Mouse (Mus musculus): ENCODE measurements at regions not wholly inside any gene's neighbourhood (a gene's known extent, or its start where the extent isn't known, plus 50 kb on each side); places are given as distances from the start of the nearest gene placed in this dataset.

DNA sequence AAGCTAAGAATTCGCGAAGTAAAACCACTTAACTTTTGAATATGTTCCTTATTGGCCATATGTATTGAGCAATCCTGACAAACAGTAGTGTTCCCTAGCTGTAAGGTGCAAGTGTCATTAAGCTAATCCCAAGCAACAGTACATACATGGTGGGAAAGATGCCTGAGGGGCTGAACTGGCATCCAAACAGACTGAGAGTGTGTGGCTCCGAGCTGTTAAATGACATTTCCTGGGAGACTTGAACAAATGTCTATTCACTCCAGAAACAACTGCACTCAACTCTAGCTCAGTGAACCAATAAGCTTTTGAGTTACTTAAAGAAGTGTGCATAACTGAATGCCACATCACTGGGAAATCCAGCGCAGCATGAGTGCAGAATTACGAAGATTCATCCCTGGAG is 335.4 kb downstream of the Klf6 start:
- ATAC-seq (ENCODE audit: low FRiP score), result no peak
- Histone ChIP-seq H3K36me3 (no peaks in the 10 kb centered on the region), H3K27ac (no peak overlapping the region), H3K9ac (no peak overlapping the region), H3K4me3 (no peak overlapping the region), H3K27me3 (no peaks in the 10 kb centered on the region), H3K4me2 (replicated peaks) (no peak overlapping the region), H3K9me3 (replicated peaks) (no peaks in the 10 kb centered on the region), H3K4me1 (peaks cover 6% of the 10 kb centered on the region)
- 75% methylated on average over 5 of the region's 5 CpGs for WGBS

DNA sequence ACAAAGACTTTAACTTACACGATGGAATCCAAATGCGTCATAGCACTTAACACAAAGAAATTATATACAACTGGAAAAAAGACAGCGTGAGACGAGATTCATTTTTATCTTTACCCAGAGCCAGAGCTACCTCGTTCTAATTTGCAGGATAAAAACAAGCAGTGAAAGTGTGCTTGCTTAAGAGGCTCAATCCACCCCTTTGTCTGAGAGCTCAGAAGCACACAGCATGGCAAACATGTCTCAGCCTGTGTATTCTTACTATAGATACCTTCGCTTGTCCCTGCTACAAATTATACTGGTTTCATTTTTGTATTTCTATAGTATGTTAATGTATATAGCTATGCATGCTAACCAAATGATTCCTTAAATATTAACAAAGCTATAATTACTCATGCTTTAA is 337.8 kb downstream of the Klf6 start:
- no peak overlapping the region for H3K4me2 ChIP-seq (replicated peaks)
- H3K36me3 ChIP-seq, result no peaks in the 10 kb centered on the region
- ATAC-seq (ENCODE audit: low FRiP score), result no peak
- no peaks in the 10 kb centered on the region for H3K27me3 ChIP-seq
- H3K9me3 ChIP-seq (replicated peaks), result no peaks in the 10 kb centered on the region
- H3K27ac ChIP-seq, result no peak overlapping the region
- H3K4me3 ChIP-seq, result no peak overlapping the region
- 89% methylated on average over 6 of the region's 6 CpGs for WGBS
- no peak overlapping the region for H3K9ac ChIP-seq
- peaks cover 4% of the 10 kb centered on the region for H3K4me1 ChIP-seq

DNA sequence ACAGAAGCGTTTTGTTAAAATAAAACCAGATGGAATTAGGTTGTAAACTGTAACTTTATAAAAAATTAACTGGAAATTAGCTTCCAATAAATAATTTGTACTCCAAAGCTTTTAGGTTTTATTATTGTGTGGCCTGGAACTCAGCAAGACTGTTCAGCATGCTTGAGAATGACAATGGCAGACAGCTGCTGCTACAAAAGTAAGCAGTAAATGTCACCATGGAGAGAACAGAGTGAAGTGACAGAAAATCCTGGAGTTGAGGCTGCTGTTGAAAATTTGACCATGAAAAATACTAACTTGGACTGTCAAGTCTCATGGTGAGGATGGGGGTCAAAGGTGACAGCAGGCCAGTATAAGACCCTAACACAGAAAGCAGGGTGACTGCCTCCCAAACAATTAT is 340.2 kb downstream of the Klf6 start:
- H3K4me3 ChIP-seq, result no peak overlapping the region
- no peaks in the 10 kb centered on the region for H3K9me3 ChIP-seq (replicated peaks)
- no peak overlapping the region for H3K27ac ChIP-seq
- WGBS, result 83% methylated on average over 1 of the region's 1 CpGs
- no peaks in the 10 kb centered on the region for H3K27me3 ChIP-seq
- no peaks in the 10 kb centered on the region for H3K36me3 ChIP-seq
- ATAC-seq (ENCODE audit: low FRiP score), result no peak
- H3K9ac ChIP-seq, result no peak overlapping the region
- H3K4me1 ChIP-seq, result no peaks in the 10 kb centered on the region
- H3K4me2 ChIP-seq (replicated peaks), result no peak overlapping the region

DNA sequence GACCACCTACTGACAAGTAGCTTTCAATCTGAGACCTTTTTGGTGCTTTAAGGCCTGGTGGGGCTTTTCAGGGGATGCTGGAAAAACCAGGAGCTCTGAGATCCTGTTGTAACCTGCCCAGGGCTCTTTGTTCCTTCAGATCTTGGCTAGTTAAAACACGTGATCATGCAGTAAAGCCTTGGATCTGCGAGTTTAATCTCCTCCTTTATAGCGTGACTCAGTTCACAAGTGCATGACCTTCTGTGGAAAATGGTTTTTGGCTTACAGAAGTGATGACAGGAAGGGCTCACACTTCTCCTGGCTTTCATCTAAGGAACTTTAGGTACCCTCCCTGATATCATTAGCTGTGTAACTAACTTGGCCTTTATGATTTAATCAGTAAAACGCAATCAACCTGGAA is 343.1 kb upstream of the Pitrm1 start:
- H3K4me3 ChIP-seq, result no peak overlapping the region
- H3K4me1 ChIP-seq, result no peaks in the 10 kb centered on the region
- no peak overlapping the region for H3K9ac ChIP-seq
- H3K36me3 ChIP-seq, result no peaks in the 10 kb centered on the region
- no peak for ATAC-seq (ENCODE audit: low FRiP score)
- no peak overlapping the region for H3K27ac ChIP-seq
- WGBS, result 84% methylated on average over 4 of the region's 4 CpGs
- no peaks in the 10 kb centered on the region for H3K27me3 ChIP-seq
- no peaks in the 10 kb centered on the region for H3K9me3 ChIP-seq (replicated peaks)
- H3K4me2 ChIP-seq (replicated peaks), result no peak overlapping the region

DNA sequence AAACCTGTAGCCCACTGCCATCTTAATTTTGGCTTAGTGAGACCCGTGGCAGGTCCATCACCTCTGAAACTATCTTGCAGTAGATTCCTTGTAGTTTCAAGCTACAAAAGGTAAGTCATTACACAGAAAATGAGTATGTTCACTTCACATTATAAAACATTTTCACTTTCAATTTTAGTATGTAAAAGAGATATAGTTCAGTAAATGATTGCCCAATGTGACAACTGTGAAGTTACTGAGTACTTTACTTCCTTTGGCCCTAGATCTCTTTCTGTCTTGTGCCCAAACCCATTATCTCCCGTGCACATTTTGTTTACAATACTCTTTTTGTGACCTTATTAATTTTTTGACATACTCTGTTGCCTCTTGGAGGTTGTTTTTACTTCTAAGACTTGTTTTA is 335.4 kb upstream of the Pitrm1 start:
- no peaks in the 10 kb centered on the region for H3K27me3 ChIP-seq
- no peaks in the 10 kb centered on the region for H3K36me3 ChIP-seq
- no peak overlapping the region for H3K27ac ChIP-seq
- H3K9ac ChIP-seq, result no peak overlapping the region
- H3K9me3 ChIP-seq (replicated peaks), result no peaks in the 10 kb centered on the region
- H3K4me2 ChIP-seq (replicated peaks), result no peak overlapping the region
- WGBS, result 89% methylated on average over 2 of the region's 2 CpGs
- ATAC-seq (ENCODE audit: low FRiP score), result no peak
- no peaks in the 10 kb centered on the region for H3K4me1 ChIP-seq
- H3K4me3 ChIP-seq, result no peak overlapping the region

DNA sequence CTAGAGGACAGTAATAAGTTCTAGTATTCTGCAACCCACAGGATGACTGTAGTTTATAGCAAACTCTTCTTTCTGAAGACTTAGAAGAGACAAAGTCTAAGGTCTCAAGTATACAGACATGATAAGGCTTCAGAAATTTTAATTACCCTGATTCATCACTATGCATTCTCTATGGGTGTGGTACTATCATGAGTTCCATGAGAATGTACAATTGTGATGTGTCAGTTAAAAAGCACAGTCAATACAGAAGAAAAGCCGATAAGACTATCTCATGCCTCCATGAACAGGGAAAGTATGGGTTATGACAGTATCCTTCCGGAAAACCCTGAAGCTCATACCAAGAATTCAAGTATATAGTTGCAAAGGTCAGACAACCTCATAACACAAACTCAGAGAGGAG is 333.8 kb upstream of the Pitrm1 start:
- Histone ChIP-seq H3K27ac (no peak overlapping the region), H3K4me2 (replicated peaks) (no peak overlapping the region), H3K9ac (no peak overlapping the region), H3K9me3 (replicated peaks) (no peaks in the 10 kb centered on the region), H3K4me3 (no peak overlapping the region), H3K36me3 (no peaks in the 10 kb centered on the region), H3K27me3 (no peaks in the 10 kb centered on the region), H3K4me1 (no peaks in the 10 kb centered on the region)
- WGBS, result 92% methylated on average over 2 of the region's 2 CpGs
- ATAC-seq (ENCODE audit: low FRiP score), result no peak

DNA sequence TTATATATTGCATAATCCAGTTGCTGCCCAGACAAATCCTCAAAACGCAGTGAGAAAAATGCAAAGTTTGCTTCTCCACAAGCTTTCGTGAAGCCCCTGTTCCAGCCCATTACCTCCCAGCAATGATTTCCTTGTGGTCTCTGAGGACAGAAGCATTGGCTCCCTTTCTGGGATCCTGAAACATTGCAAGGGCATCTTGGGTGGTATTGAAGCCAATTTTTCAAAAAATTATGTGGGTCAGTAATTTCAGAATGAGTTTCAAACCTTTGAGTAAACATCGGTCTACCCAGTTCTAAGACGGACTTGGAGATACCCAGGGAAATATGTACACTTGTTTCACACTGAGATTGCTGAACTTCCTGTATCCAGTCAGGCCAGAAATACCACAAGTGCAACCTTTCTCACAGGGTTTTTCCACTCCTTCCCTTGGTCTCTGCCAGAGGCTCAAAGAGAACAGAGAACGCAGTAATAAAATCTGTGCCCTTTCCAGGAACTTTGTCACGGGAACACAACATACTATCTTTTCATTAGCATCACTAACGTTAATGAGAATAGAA is 321.8 kb upstream of the Pitrm1 start:
- Histone ChIP-seq H3K27me3 (no peaks in the 10 kb centered on the region), H3K27ac (no peak overlapping the region), H3K9me3 (replicated peaks) (no peaks in the 10 kb centered on the region), H3K36me3 (no peaks in the 10 kb centered on the region), H3K4me1 (no peaks in the 10 kb centered on the region), H3K9ac (no peak overlapping the region), H3K4me3 (no peak overlapping the region), H3K4me2 (replicated peaks) (no peak overlapping the region)
- 80% methylated on average over 7 of the region's 7 CpGs for WGBS
- no peak for ATAC-seq (ENCODE audit: low FRiP score)

DNA sequence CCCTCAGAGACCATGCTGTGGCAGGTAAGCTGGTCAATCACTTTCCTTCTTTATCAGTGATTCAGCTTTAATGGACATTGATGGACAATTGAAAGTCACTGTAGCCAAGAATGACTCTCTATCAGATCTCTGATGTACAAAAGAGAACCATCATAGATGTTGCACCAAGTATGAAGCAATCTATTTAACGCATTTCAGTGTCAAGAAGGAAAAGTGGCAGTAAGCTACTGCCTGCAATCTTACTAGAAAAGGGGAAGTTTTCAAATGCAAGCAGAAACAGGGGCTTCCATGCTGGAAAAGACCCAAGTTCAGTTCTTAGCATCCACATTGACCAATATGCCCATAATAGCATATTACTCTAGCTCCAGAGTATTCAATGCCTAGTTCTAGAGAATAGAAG is 319.7 kb upstream of the Pitrm1 start:
- Histone ChIP-seq H3K9me3 (replicated peaks) (no peaks in the 10 kb centered on the region), H3K27ac (no peak overlapping the region), H3K4me3 (no peak overlapping the region), H3K9ac (no peak overlapping the region), H3K27me3 (no peaks in the 10 kb centered on the region), H3K36me3 (no peaks in the 10 kb centered on the region), H3K4me2 (replicated peaks) (no peak overlapping the region), H3K4me1 (no peaks in the 10 kb centered on the region)
- ATAC-seq (ENCODE audit: low FRiP score), result no peak
- 93% methylated on average over 1 of the region's 1 CpGs for WGBS

DNA sequence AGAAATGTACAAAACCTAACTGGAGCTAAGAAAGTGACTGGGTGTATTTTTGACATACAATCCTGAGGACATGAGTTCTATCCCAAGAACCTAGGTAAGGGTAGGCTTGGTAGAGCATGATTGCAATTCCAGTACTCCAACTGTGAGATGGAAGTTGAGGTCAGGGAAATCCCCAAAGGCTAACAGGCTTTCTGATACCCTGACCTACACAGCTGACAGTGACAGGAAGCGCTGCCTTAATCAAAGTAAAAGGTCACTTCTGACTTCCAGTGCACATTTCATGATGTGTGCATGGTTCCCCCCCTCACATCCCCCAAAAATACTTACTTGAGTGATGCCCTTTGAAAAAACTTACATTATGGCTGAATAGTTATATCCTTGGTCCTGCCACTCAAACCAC is 312.6 kb upstream of the Pitrm1 start:
- Histone ChIP-seq H3K36me3 (no peaks in the 10 kb centered on the region), H3K27me3 (no peaks in the 10 kb centered on the region), H3K4me3 (no peak overlapping the region), H3K4me2 (replicated peaks) (no peak overlapping the region), H3K9me3 (replicated peaks) (no peaks in the 10 kb centered on the region), H3K9ac (no peak overlapping the region), H3K4me1 (no peaks in the 10 kb centered on the region), H3K27ac (no peak overlapping the region)
- 96% methylated on average over 1 of the region's 1 CpGs for WGBS
- no peak for ATAC-seq (ENCODE audit: low FRiP score)

DNA sequence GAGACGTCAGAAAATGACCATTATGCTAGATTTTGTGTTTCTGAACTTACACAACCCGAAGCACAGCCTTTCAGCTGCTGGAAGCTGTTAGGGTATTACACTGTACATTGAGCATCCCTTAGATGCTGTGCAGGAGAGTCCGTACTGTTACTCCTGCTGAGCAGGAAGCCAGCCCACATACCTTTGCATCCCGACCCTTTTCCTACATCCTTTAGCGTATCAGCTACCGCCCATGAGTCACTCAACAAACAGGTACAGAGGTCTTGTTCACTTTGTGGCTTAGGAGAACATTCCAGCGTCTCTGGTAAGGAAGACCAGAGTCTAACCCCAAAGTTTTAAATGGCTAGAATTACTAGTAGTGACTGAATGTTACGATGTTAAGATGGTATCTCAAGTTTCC is 311.4 kb upstream of the Pitrm1 start:
- Histone ChIP-seq H3K9me3 (replicated peaks) (no peaks in the 10 kb centered on the region), H3K9ac (no peak overlapping the region), H3K4me1 (no peaks in the 10 kb centered on the region), H3K36me3 (no peaks in the 10 kb centered on the region), H3K4me3 (no peak overlapping the region), H3K4me2 (replicated peaks) (no peak overlapping the region), H3K27ac (no peak overlapping the region), H3K27me3 (no peaks in the 10 kb centered on the region)
- WGBS, result 87% methylated on average over 8 of the region's 8 CpGs
- no peak for ATAC-seq (ENCODE audit: low FRiP score)

DNA sequence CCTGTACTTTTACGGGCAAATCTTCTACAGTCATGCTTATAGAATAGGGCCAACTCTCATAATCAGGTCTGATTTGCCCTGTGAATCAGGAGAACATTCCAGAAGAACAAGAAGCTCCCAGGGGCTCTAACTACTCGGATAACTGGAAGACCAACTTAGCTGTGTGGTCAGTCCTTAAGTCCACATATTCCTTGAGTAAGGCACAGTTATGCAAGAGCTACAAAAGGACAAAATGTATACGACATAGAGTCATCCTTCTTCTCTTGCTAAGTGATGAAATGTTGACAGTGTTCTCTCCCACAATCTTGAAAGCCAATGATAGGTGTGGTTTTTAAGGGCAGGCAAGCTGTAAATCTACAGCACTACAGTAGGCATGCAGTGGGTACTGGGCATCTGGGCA is 310.7 kb upstream of the Pitrm1 start:
- WGBS, result 87% methylated on average over 3 of the region's 3 CpGs
- H3K9ac ChIP-seq, result no peak overlapping the region

DNA sequence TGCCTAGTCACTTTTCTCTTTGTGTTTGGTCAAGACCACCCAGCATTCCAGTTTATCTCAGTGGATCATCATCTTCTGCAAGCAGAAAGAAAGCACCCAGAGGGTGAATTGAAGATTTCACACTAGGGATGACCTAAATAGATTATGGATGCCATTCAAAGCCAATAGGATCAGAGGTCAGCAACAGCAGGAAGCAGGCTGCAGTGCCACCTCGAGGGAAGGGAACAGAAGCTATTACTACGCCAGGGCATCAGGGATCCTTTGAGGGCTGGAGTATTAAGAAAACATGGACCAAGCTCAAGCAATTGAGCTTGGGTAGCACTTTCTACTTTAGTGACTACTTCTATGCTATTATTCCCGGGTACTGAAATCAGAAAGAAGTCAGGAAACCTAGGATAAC is 307.1 kb upstream of the Pitrm1 start:
- ATAC-seq (ENCODE audit: low FRiP score), result no peak
- no peak overlapping the region for H3K4me2 ChIP-seq (replicated peaks)
- WGBS, result 44% methylated on average over 3 of the region's 3 CpGs
- no peaks in the 10 kb centered on the region for H3K36me3 ChIP-seq
- H3K4me1 ChIP-seq, result no peaks in the 10 kb centered on the region
- no peak overlapping the region for H3K27ac ChIP-seq
- no peak overlapping the region for H3K9ac ChIP-seq
- no peak overlapping the region for H3K4me3 ChIP-seq
- H3K9me3 ChIP-seq (replicated peaks), result no peaks in the 10 kb centered on the region
- no peaks in the 10 kb centered on the region for H3K27me3 ChIP-seq

More for the DNA sequence above, 310.7 kb upstream of the Pitrm1 start:
- no peak overlapping the region for H3K27ac ChIP-seq
- H3K4me3 ChIP-seq, result no peak overlapping the region
- no peaks in the 10 kb centered on the region for H3K27me3 ChIP-seq
- no peak overlapping the region for H3K4me2 ChIP-seq (replicated peaks)
- ATAC-seq (ENCODE audit: low FRiP score), result no peak
- no peaks in the 10 kb centered on the region for H3K9me3 ChIP-seq (replicated peaks)
- H3K4me1 ChIP-seq, result no peaks in the 10 kb centered on the region
- no peaks in the 10 kb centered on the region for H3K36me3 ChIP-seq

DNA sequence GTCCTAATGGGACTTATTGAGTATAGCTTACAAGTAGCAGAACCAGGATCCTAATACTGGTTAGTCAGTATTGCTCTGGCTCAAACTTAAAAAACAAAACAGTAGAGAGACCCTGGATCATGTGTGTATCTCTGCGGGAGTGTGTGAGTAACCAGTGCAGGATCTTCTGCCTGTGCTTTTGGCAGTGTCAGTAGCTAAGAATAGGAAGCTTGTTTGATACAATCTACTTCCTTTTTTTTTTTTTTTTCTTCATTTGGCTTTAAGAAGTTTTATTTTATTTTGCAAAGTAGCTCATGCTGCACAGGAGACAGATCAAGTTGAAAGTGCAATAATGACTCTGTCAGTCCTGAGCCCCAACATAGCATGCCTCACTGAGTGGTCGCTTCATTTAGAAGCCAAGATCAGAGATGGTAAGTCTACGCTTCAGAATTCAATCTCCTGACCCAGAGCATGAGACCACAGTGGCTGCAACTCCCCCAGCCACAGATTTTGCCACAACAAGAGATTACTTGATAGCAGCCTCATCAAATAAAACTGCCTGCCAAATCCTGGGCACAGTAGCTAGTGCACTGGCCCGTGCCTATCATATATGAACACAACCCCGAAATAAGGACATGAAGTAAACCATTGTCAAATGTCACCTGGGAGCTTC is 306.4 kb upstream of the Pitrm1 start:
- Histone ChIP-seq H3K4me1 (no peaks in the 10 kb centered on the region), H3K36me3 (no peaks in the 10 kb centered on the region), H3K9ac (no peak overlapping the region), H3K9me3 (replicated peaks) (no peaks in the 10 kb centered on the region), H3K4me2 (replicated peaks) (no peak overlapping the region), H3K27ac (no peak overlapping the region), H3K4me3 (no peak overlapping the region), H3K27me3 (no peaks in the 10 kb centered on the region)
- no peak for ATAC-seq (ENCODE audit: low FRiP score)
- 88% methylated on average over 5 of the region's 5 CpGs for WGBS
